Mouse (Mus musculus): ENCODE data around the gene Mnx1.

The Mnx1 gene

DNA sequence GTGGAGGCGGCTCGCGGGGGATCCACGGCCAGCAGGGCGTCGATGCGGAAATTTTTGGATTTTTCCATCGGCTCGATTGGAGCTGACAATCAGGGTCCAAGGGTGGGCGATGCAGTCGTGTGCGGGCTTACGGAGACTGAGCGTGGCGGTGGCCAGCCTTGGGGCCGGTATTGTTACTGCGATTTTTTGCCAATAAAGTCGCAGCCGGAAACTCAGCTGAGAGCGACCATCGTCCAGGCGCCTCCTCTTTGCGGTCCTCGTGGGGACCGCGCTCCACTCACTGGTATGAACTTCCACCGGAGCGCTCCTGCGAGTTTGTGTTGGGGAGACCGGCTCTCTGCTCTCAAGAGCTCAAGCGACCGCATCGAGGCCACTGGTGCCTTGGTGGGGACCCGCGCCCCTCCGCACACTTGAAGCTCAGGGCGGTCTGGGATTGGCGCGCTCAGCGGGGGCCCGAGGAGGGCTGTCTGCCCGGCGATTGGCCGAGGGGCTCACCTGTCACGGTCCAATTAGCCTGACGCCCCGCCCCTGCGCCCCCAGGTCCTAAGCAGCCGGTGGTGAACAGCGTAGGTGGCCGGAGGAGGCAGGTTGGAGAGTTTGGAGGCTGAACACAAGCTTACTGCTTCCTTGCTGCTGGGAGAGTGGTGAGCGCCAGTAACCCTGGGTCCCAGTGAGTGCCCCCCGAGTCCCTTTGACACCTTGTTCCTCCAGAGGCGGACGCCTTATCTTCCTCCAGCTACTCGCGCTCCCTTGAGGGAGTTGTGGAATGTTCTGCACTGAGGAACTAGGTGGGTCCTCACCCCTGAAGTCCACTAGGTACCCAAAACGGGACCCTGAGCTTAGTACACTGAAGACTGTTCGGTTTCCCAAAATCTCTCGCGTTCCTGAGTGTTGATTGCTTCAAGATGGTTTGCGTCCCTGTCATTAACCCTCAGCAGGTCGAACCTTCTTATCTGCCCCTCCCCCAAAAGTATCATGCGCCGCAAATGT lies at the start of gene Mnx1:
Gene Mnx1, minus strand, starts transcription at position 263 of the 990 bp plus-strand sequence.
- DNase-seq (ENCODE audit: inconsistent ontology term), result no peak

DNA sequence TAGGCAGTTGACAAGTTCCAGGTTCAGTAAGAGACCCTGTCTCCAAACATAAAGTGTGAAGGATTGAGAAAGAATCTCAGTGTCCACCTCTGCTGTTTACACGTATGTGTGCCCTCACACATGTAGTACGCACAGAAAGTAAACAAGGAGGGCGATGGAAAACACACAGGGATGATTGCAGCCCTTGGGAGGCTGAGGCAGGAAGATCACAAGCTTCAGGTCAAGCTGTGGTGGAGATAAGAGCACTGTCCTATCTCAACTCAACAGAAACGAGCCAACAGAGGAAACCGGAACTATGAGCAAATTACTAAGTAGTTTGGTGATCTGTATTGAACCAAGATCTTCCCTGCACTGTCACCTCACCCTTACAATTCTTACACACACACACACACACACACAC lies 38.2 kb upstream of the Mnx1 start:
- no peak for DNase-seq (ENCODE audit: inconsistent ontology term)

DNA sequence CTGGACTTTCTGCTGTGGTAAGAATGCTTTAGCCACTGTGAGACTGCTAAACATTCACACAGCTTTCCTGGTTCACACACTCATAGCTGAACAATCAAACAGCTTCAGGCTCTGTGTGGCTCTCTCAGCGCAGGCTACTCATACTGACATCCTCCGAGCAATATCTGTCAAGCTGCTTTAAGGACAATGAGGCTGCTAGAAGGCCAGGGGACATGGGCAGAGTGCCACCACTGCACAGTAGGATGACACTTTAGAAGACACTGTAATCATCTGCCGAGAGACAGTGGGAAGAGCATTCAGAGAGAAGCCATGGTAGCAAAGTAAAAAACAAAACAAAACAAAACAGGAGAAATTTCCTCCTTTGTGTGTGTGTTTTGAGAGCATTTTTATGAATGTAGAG lies 37.6 kb upstream of the Mnx1 start:
- no peak for DNase-seq (ENCODE audit: inconsistent ontology term)

DNA sequence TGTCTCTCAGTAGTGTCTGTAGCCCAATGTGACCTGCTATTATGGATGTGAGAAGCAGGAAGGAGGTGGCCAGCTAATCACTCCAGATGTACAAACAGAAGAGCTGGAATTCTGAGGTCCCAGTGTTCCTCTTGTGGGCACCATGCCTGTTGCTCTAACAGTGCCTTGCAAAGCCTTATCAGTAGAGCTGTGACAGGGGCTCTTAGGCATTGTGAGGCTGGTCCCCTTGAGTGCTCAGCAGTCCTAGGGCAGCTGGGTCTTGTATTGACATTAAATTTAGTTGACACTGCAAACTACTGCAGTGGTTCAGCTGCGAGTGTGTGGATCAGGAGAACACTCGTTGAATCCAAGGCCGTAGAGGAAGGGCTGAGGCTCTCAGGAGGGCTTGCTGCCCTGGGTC lies 28.7 kb upstream of the Mnx1 start:
- DNase-seq (ENCODE audit: inconsistent ontology term), result no peak

DNA sequence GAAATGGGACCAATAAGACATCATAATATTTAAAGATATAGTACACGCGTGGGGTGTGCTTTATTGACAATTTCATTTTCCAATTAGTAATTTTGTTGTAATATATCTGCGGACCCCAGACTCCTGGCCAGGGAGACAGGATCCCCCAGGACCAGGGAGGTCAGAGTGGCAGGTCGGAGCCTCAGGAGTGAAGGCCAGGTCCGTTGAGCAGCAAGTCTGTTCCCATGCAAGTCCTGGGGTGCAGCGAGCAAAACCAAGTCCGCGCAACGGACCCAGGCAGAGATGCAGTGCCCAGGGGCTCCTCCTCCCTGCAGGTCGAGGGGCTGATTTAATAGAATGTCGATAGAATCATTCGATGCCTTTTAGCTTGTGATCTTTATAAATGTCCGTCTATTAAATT lies 9.1 kb upstream of the Mnx1 start:
- DNase-seq (ENCODE audit: inconsistent ontology term), result no peak

DNA sequence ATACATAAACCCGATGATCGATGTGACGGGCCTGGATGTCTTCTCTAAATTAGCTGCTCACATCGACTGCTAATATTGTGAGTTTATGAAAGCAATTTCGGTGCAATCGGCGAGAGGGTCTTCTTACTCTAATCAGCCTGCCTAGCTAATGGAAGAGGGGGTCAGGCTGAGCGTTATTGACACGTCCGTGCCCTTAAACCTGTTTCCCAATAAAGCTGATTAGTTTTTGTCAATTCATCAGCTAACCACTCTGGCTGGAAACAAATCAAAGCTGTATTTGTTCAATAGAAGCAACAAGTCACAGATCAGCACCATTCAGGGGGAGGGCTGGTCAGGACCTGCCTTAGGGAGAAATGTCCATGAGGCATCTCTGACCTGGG lies 7.7 kb upstream of the Mnx1 start:
- DNase-seq (ENCODE audit: inconsistent ontology term), result no peak

DNA sequence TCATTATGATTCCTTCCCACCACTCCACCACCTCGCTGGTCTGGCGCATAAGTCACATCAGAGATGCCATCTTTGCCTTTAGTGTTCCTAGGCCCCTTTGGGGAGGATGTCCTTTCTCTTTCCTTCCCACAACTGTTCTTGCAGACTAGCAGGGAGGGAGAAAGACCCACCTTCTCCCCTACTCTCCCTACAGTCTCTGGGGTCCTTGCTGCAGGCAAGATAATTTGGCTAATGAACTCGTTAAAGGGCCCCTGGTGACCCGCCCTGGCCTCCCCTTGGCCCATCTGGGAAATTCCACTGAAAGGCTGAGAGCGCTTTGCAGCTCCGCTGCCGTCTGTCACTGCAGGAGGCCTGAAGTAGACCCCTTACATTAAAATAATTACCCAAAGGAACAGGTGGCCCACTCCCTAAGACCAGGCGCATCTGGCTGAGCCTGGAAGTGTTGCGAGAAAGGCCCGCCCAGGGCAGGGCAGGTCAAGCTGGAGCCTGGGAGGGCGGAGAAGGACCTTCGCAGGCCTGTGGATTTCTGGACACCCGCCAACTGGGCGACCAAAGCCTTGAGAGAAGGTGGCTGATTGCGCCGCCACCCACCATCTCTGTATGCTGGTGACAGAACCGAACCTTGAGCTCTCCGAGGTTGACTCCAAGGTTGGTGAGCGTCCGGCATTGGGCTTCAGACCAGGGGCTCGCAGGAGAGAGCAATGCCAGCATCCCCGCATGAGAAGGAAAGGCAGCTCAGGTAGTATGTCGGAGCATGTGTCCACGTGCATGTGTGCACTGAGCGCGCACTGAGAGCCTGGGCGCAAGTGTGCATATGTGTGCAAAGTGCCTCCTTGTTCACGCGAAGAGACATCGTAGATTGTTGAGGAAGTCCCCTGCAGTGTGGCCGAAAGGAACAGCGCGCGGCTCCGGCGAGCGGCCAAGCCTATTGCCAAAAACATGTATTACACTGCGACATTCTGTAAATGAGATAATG lies 7.0 kb upstream of the Mnx1 start:
- DNase-seq (ENCODE audit: inconsistent ontology term), result no peak

DNA sequence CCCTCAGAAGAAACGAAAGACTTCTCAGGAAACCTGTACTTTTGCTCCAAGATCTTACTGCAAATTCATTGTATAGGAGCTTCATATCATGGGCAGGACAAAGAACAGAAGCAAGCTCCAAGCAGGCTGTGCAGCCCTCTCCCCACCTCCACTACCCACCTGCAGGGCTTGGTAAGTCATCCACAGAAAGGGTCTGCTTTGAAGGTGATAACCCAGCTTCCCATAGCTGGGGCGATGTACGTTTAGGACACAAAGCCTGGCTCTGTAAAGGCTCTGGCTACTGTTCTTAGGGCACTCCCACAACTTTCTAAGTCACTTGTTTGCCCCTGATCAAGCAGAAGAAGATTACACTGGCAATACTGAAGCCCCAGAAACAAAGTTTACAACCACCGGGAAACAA lies 5.5 kb upstream of the Mnx1 start:
- DNase-seq (ENCODE audit: inconsistent ontology term), result no peak

DNA sequence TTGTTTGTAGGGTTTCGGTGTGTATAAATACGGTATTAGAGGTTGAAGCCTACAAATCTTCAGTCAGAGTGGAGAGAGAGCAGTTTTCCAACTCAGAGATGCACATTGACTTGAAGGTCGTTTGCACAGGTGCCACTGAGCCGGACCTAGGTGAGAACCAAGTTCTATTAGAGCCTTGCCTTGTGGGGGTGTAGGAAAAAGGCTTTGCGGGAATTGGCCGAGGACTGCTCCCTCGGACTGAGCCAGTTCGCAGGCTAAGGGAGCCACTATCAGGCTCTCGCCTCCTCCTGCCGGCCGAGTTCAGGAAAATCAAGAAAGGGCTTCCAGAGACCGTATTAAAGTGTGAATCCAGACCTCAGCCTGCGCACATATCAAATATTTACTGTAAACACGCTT lies 926 bp upstream of the Mnx1 start:
- no peak for DNase-seq (ENCODE audit: inconsistent ontology term)

DNA sequence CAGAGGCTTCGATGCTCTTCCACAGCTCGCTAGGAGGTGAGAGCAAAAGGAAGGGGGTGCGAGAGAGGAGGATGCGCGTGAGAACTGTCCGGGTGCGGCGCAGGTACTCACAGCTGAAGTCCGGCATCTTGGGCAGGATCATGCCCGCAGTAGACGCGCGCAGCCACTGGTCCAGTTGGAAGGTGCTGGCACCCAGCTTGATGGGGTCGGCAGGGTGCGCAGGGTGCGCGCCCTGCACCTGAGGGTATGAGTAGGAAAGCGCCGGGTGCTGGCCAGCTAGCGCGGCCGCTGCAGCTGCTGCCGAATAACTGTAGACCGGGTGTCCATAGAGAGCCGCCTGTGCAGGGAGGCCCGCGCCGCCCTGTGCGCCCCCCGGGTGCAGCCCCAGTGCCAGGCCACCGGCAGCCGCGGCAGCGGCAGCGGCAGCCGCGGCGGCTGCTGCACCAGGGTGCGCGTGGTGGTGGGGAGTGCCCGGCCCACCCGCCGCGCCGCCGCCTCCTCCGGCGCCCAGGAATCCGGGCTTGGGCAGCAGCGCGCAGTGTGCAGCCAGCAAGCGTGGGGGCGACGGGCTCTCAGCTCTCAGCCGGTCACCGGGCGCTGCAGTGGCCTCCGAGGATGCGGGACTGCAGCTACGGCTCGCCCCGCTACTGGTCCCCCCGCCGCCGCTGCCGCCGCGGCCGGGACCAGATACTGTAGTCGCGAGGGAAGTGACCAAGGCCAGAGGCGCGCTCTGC lies 629 bp downstream of the Mnx1 start:
- no peak for DNase-seq (ENCODE audit: inconsistent ontology term)

DNA sequence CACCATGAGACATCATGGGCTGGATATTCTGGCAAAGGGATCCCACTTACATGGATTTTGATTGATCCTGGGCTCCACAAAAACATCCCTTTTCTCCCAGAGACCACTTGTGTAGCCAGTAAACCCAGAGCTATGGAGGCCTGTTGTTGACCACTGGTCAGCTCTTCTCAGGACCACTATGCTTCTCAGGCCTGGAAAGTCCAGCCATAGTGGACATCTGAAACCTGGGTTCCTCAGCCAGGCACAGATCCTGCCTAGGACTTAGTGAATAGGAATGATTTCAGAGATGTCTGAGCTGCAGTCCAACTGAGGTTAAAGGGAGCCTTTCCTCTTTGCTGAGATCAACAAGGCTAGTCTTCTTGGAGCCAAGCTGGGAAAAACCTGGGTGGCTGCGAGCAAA lies 2.2 kb downstream of the Mnx1 start:
- no peak for DNase-seq (ENCODE audit: inconsistent ontology term)

DNA sequence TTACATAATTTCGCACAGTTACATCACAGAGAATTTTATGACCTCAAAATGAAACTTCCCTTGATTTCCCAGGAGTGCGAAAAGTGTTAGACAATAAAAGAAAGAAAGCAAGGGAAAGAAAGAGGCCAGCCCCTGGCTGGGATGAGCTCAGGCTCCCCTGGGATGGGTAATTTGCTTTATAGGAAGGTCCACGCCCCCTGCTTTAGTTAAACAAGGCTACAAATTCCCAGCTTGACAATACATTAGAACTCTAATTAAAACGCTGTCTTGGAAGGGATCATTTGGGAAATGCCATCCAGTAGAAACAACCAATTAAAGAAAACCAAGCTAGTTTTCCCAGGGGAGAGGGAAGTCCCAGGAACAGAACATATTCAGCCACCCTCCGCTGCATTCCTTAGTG lies 2.7 kb downstream of the Mnx1 start:
- DNase-seq (ENCODE audit: inconsistent ontology term), result no peak

DNA sequence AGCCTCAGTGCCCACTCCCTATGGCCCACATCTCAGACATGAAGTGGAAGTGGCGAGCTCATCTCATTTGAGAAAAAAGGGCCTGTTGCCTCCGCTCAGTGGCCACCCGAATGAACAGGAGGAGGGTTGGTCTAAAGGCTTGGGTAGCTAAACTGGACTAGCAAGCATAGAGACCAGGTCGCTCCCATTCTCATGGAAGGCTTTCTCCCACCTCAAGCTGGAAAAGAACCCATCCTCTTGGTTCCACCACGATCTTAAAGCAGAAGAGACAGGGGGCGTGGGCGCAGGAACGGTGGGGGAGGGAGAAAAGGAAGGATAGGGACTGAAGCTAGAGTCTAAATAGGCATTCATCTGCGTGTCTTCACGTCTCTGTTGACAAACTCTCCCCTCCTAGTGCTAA lies 3.2 kb downstream of the Mnx1 start:
- no peak for DNase-seq (ENCODE audit: inconsistent ontology term)

DNA sequence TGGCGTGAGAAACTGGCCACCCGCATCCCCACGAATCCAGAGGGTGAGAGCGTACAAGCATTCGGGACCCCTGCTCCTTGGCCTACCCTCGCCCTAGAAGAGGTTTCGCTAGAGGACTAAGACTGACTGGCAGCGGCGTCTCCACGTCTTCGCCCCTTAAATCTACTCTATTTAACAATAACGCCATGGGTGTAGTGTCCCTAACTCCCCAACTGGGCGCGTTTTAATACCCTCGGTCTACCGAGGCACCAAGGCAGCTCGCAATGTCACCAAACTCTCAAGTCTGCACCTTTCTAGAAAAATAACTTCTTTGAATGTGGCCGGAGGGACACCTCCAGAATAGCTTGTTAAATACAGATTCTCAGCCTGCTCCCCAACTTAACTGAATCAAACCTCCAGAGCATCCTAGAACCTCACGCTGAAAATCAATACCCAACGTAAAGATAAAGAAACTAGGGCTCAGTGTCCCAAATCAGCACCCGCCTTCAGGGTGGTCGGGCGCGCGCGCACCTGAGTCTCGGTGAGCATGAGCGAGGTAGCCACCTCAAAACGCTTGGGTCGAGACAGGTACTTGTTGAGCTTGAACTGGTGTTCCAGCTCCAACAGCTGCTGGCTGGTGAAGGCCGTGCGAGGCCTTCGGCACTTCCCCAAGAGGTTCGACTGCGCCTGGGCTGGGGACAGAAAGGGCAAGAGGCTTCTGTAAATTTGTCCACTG lies 3.9 kb downstream of the Mnx1 start:
- no peak for DNase-seq (ENCODE audit: inconsistent ontology term)

DNA sequence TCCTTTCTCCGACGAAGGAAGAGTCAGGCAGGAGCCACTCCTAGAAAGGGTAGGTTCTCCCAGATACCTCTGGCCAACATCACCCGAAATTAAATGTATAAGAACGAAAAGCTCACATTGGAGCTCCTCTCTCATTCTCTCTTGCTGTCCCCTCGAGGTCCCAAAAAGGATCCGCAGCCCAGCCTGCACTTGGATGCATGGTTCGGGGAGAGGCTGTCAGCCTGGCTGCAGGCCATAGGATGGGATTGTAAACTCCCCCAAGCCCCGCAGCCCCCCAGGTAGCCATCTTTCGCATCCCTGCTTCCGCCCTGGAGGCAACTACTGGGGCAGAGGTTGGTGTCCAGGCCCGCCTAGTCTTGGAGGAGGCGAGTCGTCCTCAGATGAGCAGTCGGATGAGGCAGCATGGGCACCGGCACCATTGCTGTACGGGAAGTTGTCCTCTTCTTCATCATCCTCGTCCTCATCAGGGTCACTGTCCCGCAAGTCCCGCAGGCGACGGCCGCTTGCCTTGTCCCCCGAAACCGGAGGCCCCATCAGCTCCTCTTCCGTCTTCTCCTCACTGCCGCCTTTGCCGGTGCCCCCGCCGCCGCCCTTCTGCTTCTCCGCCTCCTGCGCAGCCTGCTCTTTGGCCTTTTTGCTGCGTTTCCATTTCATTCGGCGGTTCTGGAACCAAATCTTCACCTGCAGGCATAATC lies 4.6 kb downstream of the Mnx1 start:
- no peak for DNase-seq (ENCODE audit: inconsistent ontology term)

DNA sequence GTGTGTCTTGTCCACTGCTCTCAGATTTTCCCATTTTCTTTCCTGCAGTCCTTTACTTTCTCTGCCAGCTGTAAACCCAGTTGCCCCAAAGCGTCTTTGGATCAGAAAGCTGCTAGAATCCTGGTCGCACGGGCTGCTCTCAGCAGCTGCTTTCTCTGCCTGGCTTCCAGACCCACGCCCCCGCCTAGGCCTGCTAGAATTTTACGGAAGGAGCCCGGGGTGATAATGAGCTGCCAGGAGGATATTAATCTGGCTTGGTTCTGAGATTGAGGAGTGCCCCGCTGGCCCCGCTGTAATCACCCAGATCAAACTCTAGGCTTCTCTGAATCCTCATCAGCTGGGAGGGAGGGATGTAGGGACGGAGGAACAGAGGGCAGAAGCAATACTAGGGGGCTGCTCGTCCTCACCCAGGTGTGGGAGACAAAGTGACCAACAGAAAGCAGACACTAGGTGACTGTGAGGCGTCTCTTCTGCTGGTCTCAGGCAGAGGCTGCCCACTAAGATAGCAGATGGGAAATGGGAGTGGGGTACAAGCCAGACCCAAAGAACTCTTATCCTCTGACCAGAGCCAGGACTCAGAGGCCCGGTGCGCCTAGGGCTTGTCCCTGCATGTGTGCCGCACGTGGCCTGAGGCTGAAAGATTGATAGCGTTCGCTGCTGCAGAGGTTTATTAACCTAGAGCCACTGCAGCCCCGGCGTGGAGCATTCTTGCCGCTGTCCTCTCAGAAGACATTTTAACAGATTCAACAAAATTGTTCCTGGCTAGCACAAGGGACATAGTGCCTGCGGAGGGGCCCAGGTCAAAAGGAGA lies 6.2 kb downstream of the Mnx1 start:
- no peak for DNase-seq (ENCODE audit: inconsistent ontology term)

DNA sequence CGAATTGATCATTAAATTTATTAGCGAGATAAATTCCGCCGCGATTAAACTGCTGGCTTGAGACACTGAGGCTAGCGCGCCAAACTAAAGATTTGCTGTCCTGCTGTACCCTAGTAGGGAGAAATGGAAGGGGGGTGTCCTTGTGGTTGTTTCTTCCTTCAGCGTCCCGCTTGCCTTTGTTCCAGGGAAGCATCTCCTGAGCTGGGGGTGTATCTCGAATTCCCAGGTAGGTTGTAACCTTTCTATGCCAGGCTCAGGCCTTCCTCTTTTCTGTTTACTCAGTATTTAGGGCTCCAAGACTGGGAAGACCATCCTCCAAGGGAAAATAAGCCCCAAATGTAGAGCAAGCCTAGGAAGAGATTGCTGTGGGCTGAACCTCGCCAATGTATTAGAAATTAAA lies 6.9 kb downstream of the Mnx1 start:
- no peak for DNase-seq (ENCODE audit: inconsistent ontology term)

DNA sequence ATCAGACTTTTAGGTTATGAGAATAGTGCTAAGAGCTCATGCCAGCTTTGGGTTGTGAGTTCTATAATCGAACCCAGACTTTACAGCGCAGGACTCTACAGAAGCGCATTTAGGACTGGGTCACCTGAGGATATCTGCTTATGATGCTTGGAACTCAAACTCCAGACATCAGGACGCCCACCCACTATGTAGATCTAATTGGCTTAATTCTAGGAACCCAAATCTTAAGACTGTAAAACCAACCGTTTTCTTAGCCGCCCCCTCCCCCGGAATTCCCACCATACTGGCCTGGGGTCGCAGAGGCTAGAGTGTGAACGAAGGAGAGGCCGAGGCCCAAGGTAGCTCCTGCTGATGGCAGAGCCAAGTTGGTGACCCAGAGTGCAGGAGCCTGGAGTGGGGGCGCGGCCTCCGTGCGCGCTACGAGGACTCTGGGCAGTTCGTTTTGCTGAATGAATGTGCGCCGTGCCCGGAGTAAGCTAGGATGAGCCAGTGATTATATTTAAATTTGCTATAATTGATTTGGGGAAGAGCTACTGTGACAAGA lies 7.3 kb downstream of the Mnx1 start:
- DNase-seq (ENCODE audit: inconsistent ontology term), result no peak

DNA sequence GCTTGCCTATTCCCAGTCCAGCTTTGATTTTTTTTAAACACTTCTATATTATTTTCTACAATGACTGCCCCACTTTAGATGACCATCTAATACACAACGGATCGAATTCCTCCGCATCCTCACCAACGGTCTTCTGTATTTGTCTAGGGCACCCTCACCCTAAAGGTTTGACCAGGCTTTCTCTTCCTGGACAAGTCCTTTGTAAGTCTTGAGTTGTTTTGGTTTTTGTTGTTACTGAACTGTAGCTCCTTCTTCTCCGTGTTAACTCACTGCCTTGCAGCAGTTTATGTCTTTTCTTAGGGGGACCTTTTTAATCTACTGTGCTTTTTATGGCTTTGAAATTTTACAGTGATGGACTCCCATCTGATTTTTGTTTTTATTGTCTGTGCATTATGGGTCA lies 8.0 kb downstream of the Mnx1 start:
- no peak for DNase-seq (ENCODE audit: inconsistent ontology term)

DNA sequence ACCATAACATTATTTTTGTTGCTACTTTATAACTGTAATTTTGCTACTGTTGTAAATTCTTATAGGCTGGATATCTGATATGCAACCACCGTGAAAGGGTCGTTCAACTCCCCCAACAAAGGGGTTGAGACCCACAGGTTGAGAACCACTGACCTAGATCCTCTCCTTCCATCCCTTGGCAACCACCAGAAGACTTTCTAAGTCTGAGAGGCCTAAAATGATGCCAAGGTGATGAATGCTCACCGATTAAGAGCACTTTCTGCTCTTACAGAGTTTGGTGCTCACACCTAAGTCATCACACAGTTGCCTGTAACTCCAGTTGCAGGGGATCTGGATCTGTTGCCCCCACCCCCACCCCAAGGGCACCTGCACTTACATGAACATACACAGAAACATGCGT lies 8.8 kb downstream of the Mnx1 start:
- DNase-seq (ENCODE audit: inconsistent ontology term), result no peak

Measured in Muller cell, postnatal 12 days (primary cell).